Mouse (Mus musculus): ENCODE measurements around the gene Sec61b. TPM values are rescaled to one million over a fixed set of nuclear protein-coding genes. Genes with fewer than 3 reads are reported as not detected.

Sec61b gene
- 100 to 1,000 TPM; 170 to 184 TPM for polyA plus RNA-seq (2017; shearing (Covaris generic))

DNA sequence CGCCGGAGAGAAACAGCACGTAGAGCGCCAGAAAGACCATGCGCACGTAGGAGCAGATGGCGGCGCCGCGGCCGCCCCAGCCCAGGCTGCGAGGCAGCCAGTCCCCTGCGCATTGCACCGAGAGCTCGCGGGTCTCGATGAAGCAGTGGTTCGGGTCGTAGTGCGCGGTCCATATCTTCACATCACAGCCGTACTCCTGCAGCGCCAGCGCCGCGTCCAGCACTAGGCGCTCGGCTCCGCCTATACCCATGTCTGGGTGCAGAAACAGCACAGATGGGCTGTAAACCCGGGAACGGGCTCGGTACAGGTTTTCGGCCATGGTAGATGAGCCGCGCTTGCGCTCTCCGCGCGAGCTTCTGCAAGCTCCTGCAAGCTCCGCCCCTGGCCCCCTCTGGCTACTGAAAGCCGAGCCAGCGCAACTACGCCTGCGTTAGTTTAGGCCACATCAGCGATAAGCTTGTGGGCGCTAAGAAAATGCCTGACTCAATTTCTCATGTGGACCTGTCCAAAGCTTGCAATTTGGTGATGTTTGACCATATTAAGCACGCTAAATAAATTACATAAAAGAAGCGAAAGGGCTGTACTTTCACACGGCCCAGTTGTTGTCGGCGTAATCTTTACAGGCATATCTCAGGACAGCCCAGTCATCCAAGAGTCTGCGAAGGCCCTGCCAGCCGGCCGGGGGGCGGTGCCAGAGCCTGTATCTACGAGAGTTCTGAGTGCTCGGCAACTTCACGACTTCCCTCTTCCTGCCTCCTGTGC lies at the start of gene Sec61b, which contains the start of gene Alg2:
Gene Sec61b, plus strand, starts transcription at position 691 of the 762 bp plus-strand sequence.
Gene Alg2, minus strand, starts transcription at position 366 of the 762 bp plus-strand sequence.

Other genes starting within 250 kb of the Sec61b start
- 10 to 100 TPM; 40.5 to 64.7 TPM for gene Tgfbr1, start 121.4 kb upstream of the Sec61b start, polyA plus RNA-seq (2017; shearing (Covaris generic))
- 10 to 100 TPM; 15.9 to 21.6 TPM for gene Alg2, start 325 bp upstream of the Sec61b start, polyA plus RNA-seq (2017; shearing (Covaris generic))

Data from inflammation-experienced regulatory T-cells (primary cell).